Mouse (Mus musculus) adrenal gland, postnatal 10 days (tissue): ENCODE data around the gene Cd247. TPM values are rescaled to one million over a fixed set of nuclear protein-coding genes. Genes with fewer than 3 reads are reported as not detected.
"Not testable (repeated sequence)": the region's sequence is repeated elsewhere in the genome, so short reads cannot be mapped to it uniquely, and the experiment has no call there.

Source experiments
- DNase-seq: peaks from one replicate; pipeline ENCODE4 v3.0.0; 2021; ENCODE audit warnings: mixed read lengths
- long read RNA-seq, 2 experiments: library from polyadenylated mRNA; stranded (forward); transcript quantifications; one replicate each; pipeline ENCODE4 v2.0.0; 2021
- total RNA-seq, 2 experiments: library from RNA; stranded (reverse); gene quantifications; 2 replicates each; pipeline ENCODE4 v1.2.3; 2021

The Cd247 gene
- total RNA-seq, result 1 to 10 TPM; 3.2 to 4.5 TPM
- long read RNA-seq, experiment 1, partial matches to known transcripts, result 2 of 7 reads
- long read RNA-seq, experiment 1, other reads (novel, unspliced or antisense), result 3 of 7 reads
- long read RNA-seq, experiment 2, partial matches to known transcripts, result 2 of 4 reads
- long read RNA-seq, experiment 2, other reads (novel, unspliced or antisense), result 2 of 4 reads

GRCm38 (mm10) chr1:165788511-165788910, at the start of gene Cd247:
Gene Cd247, plus strand, starts transcription at chr1:165788681.
- DNase-seq, result no peak

- no peak for DNase-seq
Measured at GRCm38 (mm10) chr1:165738985-165739384, 49.5 kb upstream of the Cd247 start.

DNA sequence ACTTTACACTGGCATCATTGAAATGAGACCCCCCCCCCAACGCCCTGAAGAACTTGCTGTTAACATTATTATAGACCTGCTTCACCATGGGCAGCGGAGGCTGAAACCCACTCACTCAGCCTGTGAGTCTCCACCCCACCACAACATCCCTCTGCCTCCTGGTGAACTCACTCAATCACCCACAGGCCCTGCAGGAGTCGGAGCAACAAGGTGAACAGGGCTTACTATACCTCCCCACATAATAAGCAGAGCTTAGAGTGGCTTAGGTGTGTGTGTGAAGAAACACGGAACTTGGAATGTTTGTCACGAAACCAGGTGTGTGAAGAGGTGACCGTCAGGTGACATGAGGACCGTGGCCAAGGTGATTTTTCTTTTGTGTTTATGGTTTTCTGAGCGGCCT, 46.5 kb upstream of the Cd247 start:
- no peak for DNase-seq

DNA sequence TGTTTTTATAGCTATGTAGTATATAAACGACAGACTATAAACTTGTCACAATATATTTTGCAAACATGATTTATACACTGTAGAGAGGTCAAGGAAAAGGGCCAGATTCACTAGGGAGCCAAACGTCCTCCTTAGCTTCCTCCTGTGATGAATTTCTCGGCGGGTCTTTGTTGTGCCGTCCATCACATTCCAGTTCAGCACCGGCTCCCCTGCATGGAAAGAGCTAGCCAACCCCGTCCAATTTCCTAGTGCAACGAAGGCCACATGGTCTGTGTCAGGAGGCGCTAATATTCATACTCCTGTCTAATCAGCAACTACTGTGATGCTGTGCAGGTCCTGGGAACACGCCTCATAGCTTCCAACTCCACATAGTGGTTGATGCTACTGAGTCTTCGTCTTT, 40.4 kb upstream of the Cd247 start:
- no peak for DNase-seq

GRCm38 (mm10) chr1:165751142-165751541, 37.3 kb upstream of the Cd247 start:
- DNase-seq, result no peak

- DNase-seq, result no peak
Measured at GRCm38 (mm10) chr1:165751838-165752237, 36.6 kb upstream of the Cd247 start.

DNA sequence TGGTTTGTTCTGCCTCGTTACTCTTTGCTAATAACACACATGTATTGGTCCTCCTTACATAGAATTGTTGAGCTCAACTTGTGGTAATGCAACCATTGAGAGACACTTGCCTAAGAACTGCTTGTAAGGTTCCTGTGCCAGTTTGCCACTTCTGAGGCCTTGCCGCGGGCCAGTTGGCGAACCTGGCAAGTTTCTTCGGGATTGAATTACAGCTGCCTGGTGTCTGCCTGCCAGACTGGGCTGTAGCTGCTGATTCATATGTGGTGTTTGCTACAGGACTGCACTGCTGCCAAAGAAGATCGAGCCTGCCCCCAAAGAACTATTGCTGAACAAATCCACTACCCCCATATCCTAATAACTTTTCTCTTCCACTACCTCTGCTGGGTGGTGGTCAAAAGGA, 34.3 kb upstream of the Cd247 start:
- no peak for DNase-seq

DNA sequence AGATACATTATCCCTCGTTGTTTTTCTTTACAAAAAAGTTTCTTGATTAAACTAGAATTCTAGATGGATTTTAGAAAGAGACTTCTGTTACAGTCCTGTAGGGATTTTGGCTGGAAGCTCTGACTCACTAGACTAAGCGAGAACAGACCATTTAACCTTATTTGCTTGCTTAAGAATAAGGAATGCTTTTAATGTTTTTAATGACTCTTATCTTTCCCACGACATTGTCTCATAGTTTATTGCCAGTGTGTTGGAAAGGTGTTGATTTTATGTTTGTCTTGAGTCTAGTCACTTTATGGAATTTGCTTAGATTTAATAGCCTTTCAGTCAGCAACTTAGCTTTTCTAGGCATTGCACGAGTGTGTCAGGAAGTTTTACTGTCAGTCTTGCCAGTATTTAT, 33.3 kb upstream of the Cd247 start:
- DNase-seq, result no peak

DNA sequence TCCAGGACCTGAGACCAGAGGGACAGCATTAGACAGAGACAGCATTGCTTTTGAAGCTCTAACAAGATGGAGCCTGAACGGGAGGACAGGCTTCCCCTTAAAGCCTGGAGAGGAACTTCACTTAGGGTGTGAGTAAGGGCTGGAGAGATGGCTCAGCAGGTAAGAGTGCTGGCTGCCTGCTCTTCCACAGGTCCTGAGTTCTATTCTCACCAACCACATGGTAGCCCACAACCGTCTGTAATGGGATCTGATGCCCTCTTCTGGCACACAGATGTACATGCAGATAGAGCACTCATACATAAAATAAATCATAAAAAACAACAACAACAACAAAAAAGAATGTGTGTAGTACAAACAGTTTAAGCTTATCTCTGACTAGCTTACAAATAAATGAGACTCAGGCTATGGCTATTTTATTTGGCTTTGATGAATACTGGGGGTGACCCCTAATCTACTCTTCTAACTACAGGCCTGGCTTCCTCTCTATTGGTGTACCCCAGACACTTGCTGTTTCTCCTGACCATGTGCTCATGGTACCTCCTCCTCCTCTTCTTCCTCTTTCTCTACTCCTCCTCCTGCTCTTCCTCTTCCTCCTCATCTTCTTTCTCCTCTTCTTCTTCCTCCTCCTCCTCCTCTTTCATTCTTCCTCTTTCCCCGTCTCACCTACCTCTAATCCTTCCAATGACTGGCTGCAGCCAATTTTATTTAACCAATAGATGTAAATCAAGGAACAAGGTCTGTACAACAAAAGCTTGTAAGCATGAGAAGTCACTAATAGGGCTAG, 26.8 kb upstream of the Cd247 start:
- DNase-seq, result no peak

- DNase-seq, result not testable (repeated sequence)
Measured at GRCm38 (mm10) chr1:165762498-165762897, 26.0 kb upstream of the Cd247 start.

DNA sequence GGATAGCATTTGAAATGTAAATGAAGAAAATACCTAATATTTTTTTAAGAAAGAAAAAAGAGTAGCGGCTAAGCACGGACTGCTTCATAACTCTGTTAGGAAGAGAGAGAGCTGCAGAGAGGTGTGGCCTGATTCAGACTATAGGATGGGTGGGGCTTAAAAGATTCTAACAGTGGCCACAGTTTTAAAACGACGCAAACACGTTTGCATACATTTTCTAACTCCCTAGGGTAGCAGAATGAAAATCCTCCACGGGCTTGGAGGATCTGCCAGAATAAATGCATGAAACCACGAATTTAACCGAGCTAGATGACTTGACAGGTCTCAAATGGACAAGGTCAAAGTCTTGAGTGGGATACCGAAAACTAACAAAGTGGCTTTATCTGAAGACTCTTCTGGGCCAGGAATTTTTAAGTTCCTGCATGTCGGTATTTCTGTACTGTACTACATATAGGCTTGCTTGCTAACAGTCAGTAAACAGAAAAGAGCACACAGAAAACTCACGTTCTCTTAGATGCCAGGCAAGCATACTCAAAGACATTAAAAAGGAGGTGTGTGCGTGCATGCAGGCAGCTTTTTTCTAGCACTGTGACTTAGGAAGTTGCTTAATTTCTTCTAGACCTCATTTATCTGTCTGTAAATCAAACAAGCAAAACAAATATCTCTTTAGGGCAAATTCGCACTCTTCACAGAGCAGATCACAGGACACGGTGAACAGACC, 25.4 kb upstream of the Cd247 start:
- no peak for DNase-seq

DNA sequence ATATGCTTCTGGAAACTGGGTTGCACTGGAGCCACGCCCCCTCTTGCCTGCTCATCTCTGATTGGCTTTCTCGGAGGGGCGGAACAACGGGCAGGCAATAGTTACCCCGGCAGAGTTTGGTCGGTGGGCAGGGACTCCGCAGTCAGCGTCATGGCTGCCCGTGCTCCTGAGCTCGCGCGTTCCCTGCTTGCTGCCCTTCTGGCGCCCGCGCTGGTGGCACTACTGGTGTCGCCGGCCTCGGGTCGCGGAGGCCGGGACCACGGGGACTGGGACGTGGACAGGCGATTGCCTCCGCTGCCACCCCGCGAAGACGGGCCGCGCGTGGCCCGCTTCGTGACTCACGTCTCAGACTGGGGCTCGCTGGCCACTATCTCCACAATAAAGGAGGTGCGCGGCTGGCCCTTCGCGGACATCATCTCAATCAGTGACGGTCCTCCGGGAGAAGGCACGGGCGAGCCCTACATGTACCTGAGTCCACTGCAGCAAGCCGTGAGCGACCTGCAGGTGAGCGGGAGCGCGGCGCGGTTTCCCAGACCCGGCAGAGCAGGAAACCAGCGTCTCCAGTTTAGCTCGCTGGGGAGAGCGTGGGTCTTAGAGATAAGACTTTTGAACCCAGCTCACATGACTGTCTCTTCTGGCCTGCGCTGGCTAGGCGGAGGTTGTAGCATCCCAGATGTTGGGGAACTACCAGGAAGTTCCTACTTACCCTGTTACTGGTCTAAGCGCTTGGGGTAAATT, 24.7 kb upstream of the Cd247 start, which contains the start of gene Creg1:
TSS of gene Creg1 (plus strand) at position 112 of the 738 bp plus-strand sequence.
- DNase-seq, result peak; percentile 96

- no peak for DNase-seq
Measured at GRCm38 (mm10) chr1:165764571-165764970, 23.9 kb upstream of the Cd247 start.

DNA sequence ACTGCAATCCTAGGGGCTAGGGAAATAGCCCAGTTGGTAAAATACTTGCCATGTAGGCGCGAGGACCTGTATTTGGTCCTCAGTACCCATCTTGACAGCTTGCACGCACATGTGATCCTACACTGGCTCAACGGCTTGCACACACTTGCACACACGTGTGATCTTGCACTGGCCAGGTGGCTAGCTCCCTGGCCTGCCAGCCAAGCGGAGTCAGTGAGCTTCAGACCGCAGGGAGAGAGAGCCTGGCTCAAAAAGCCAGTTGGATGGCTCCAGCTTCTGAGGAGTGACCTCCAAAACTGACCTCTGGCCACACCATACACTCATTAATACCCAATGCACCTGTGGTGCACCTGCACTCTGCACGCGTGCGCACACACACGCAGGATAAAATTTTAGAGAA, 23.4 kb upstream of the Cd247 start:
- no peak for DNase-seq

DNA sequence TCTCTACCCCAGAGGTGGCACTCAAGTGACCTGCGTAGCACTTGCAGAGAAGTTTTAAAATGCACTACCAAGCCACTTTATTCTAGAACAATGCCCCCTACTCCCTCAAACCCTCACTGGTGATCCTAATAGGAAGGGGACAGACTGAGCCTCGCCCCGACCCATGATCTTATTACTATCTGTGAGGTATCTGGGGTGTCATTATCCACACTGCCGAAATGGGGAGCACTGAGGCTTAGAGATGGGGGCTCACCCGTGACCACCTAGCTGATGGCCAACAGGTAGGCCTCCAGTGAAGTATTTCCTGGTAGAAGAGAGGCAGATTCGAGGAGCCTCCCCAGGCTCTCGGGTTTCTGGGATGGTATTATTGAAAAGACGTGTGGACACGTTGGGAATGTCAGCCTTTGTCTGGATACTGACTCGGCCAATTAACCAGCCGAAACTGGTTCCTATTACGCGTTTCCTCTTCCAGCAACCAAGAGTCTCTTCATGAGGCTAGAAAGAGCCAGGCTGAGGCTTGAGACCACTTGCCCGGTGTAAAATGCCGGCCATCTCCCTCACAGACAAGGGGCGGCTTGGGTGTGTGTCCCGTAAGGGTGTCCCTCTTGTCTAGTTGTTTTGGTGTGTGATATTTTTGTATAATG, 22.7 kb upstream of the Cd247 start:
- no peak for DNase-seq

GRCm38 (mm10) chr1:165766295-165766890, 22.1 kb upstream of the Cd247 start:
- DNase-seq, result no peak

GRCm38 (mm10) chr1:165768894-165769512, 19.5 kb upstream of the Cd247 start:
- DNase-seq, result no peak

- DNase-seq, result no peak
Measured at GRCm38 (mm10) chr1:165770181-165770759, 18.2 kb upstream of the Cd247 start.

- peak; percentile 87 for DNase-seq
Measured at GRCm38 (mm10) chr1:165771491-165771897, 17.0 kb upstream of the Cd247 start.

- DNase-seq, result no peak
Measured at GRCm38 (mm10) chr1:165771998-165772397, 16.5 kb upstream of the Cd247 start.
